Mouse (Mus musculus) G1E-ER4 (cell line): ENCODE data around the gene Il4i1. TPM values are rescaled to one million over a fixed set of nuclear protein-coding genes. Genes with fewer than 3 reads are reported as not detected.

Source experiments
- GATA1 ChIP-seq: IDR thresholded peaks from one replicate; pipeline ENCODE4 v1.8.0; 2012; ENCODE audit warnings: low read length, inconsistent platforms
- polyA plus RNA-seq: library from polyadenylated mRNA; stranded (reverse); fragments of >175 nt; gene quantifications from 2 replicates; pipeline ENCODE4 v1.2.3, GENCODE M21; 2012

Gene Il4i1
- polyA plus RNA-seq, 1 experiment: 1.4 TPM

GRCm38 (mm10) chr7:44888256-44889105, 72.3 kb downstream of the Il4i1 start:
- no peak for TF ChIP-seq GATA1

- TF ChIP-seq GATA1: no peak
Measured at GRCm38 (mm10) chr7:44890180-44890579, 74.0 kb downstream of the Il4i1 start.

Other genes with a start within 250 kb of the Il4i1 start
- 0.14 and 0.28 TPM in 2 replicates for gene Napsa, start 244.0 kb upstream of the Il4i1 start, polyA plus RNA-seq
- 0.02 TPM in 2 replicates for gene Kcnc3, start 225.7 kb upstream of the Il4i1 start, polyA plus RNA-seq
- gene Myh14, start 145.5 kb upstream of the Il4i1 start, polyA plus RNA-seq: 0.02 and 0.05 TPM in 2 replicates
- not detected in 2 replicates for gene Izumo2, start 107.6 kb upstream of the Il4i1 start, polyA plus RNA-seq
- 98.8 and 104 TPM in 2 replicates for gene Vrk3, start 68.0 kb upstream of the Il4i1 start, polyA plus RNA-seq
- 0.11 and 0.17 TPM in 2 replicates for gene Zfp473, start 65.3 kb upstream of the Il4i1 start, polyA plus RNA-seq
- 89.3 and 290 TPM in 2 replicates for gene Nup62, start 299 bp upstream of the Il4i1 start, polyA plus RNA-seq
- gene Atf5, start 271 bp downstream of the Il4i1 start, polyA plus RNA-seq: 545 and 546 TPM in 2 replicates
- 873 and 930 TPM in 2 replicates for gene Akt1s1, start 32.6 kb downstream of the Il4i1 start, polyA plus RNA-seq
- 87.2 and 126 TPM in 2 replicates for gene Tbc1d17, start 32.7 kb downstream of the Il4i1 start, polyA plus RNA-seq
- 55.8 and 74.5 TPM in 2 replicates for gene Pnkp, start 40.8 kb downstream of the Il4i1 start, polyA plus RNA-seq
- gene Ptov1, start 53.4 kb downstream of the Il4i1 start, polyA plus RNA-seq: 256 and 306 TPM in 2 replicates
- 568 and 719 TPM in 2 replicates for gene Med25, start 76.3 kb downstream of the Il4i1 start, polyA plus RNA-seq
- gene Fuz, start 79.7 kb downstream of the Il4i1 start, polyA plus RNA-seq: 67.3 and 78.5 TPM in 2 replicates
- gene Ap2a1, start 113.1 kb downstream of the Il4i1 start, polyA plus RNA-seq: 254 and 278 TPM in 2 replicates
- gene Tsks, start 126.8 kb downstream of the Il4i1 start, polyA plus RNA-seq: 0.16 TPM in 1 of 2 replicates, not detected in the other
- 1.2 and 1.9 TPM in 2 replicates for gene Cpt1c, start 158.5 kb downstream of the Il4i1 start, polyA plus RNA-seq
- 142 and 234 TPM in 2 replicates for gene Prmt1, start 170.2 kb downstream of the Il4i1 start, polyA plus RNA-seq
- 110 and 153 TPM in 2 replicates for gene Irf3, start 181.3 kb downstream of the Il4i1 start, polyA plus RNA-seq
- 195 and 211 TPM in 2 replicates for gene Bcl2l12, start 182.3 kb downstream of the Il4i1 start, polyA plus RNA-seq
- 347 and 406 TPM in 2 replicates for gene Scaf1, start 200.0 kb downstream of the Il4i1 start, polyA plus RNA-seq
- gene Rras, start 201.6 kb downstream of the Il4i1 start, polyA plus RNA-seq: 7.8 and 9.1 TPM in 2 replicates
- gene Prr12, start 236.5 kb downstream of the Il4i1 start, polyA plus RNA-seq: 123 and 149 TPM in 2 replicates
- 160 and 205 TPM in 2 replicates for gene Nosip, start 246.0 kb downstream of the Il4i1 start, polyA plus RNA-seq
- gene Prrg2, start 246.3 kb downstream of the Il4i1 start, polyA plus RNA-seq: 28.0 and 34.7 TPM in 2 replicates